Mouse (Mus musculus) bone marrow, adult 2 months (tissue): ENCODE measurements at regions not wholly inside any gene's neighbourhood (a gene's known extent, or its start where the extent isn't known, plus 50 kb on each side); places are given as distances from the start of the nearest gene placed in this dataset.

ENCODE experiments used
- CTCF ChIP-seq: fragments of 200-500 bp; IDR thresholded peaks from 2 replicates; pipeline ENCODE4 v1.5.1; 2011; ENCODE audit warnings: low read length, control low read depth; ENCODE audit not compliant: control insufficient read depth, insufficient read depth
- POLR2A ChIP-seq: fragments of 200-500 bp; IDR thresholded peaks from 2 replicates; pipeline ENCODE4 v1.6.1; 2011; ENCODE audit warnings: low read depth, mild to moderate bottlenecking, control low read depth, low read length, borderline replicate concordance; ENCODE audit not compliant: control insufficient read depth

DNA sequence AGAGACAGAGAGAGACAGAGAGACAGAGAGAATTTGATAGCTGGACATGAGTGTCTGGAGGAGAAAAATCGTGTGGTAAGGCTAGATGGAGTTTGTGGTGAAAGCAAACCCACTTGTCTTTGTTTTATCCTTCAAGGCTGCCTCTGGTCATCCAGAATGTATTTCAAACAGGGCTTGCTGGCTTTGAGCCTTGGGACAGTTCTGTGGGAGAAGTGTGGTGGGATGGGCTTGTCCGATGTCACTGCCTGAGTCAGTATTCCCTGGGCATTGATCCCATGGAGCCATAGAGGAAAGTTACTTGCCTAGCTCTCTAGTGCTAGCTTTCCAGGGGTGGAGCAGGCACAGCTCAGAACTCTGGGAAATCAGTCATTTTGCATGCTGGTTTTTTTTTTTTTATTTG lies 417.9 kb upstream of the Trpc7 start:
- no peak for TF ChIP-seq CTCF
- TF ChIP-seq POLR2A = no peak
